Mouse (Mus musculus) urinary bladder, adult 18-20 months (tissue): ENCODE results near the gene Cep152.

Experiments
- DNase-seq, 2 experiments: peaks; one replicate each; pipeline ENCODE4 v3.0.0; 2022; ENCODE audit warnings: low spot score in 2 of 2, mixed read lengths in 2 of 2

The Cep152 gene

GRCm38 (mm10) chr2:125558634-125559589 lies 66.0 kb downstream of the Cep152 start:
- DNase-seq = no peak

- no peak for DNase-seq
Observed at GRCm38 (mm10) chr2:125555830-125556229, 69.1 kb downstream of the Cep152 start.

- DNase-seq = no peak
Observed at GRCm38 (mm10) chr2:125548806-125549578, 75.9 kb downstream of the Cep152 start.

GRCm38 (mm10) chr2:125544986-125545385 lies 79.9 kb downstream of the Cep152 start:
- no peak for DNase-seq

- DNase-seq = no peak
Observed at GRCm38 (mm10) chr2:125543646-125544045, 81.3 kb downstream of the Cep152 start.

GRCm38 (mm10) chr2:125541451-125541850 lies 83.5 kb downstream of the Cep152 start:
- no peak for DNase-seq

GRCm38 (mm10) chr2:125540579-125540978 lies 84.3 kb downstream of the Cep152 start:
- no peak for DNase-seq

- DNase-seq = no peak
Observed at GRCm38 (mm10) chr2:125539640-125540039, 85.3 kb downstream of the Cep152 start.

- DNase-seq = no peak
Observed at GRCm38 (mm10) chr2:125530665-125531064, 94.2 kb downstream of the Cep152 start.

GRCm38 (mm10) chr2:125526566-125526965 lies 98.3 kb downstream of the Cep152 start:
- no peak for DNase-seq

GRCm38 (mm10) chr2:125525484-125525883 lies 99.4 kb downstream of the Cep152 start:
- no peak for DNase-seq

- DNase-seq = peak in 1 of 2 experiments; percentile 36
Observed at GRCm38 (mm10) chr2:125516594-125516993, 108.3 kb downstream of the Cep152 start.

- no peak for DNase-seq
Observed at GRCm38 (mm10) chr2:125515291-125516057, 109.4 kb downstream of the Cep152 start.

GRCm38 (mm10) chr2:125514391-125514790 lies 110.5 kb downstream of the Cep152 start:
- no peak for DNase-seq
